Mouse (Mus musculus): ENCODE measurements around the gene Ppm1k.

- no peak for TF ChIP-seq CTCF (IDR thresholded peaks at IDR 0.05; ENCODE audit: low read depth, low read length)
- TF ChIP-seq EP300 (IDR thresholded peaks at IDR 0.05; ENCODE audit: insufficient read depth, low read depth, low read length) = no peak
These were observed at the start of gene Ppm1k for GRCm38 (mm10) chr6:57535386-57535936.
